Mouse (Mus musculus) heart, postnatal 0 days (tissue): Measurements from ENCODE around the gene T.

Experiments used
- CTCF ChIP-seq: IDR thresholded peaks from 2 replicates; pipeline ENCODE4 v1.5.1; 2016; ENCODE audit warnings: antibody characterized with exemption, control low read depth, low read depth
- EP300 ChIP-seq: IDR thresholded peaks from 2 replicates; pipeline ENCODE4 v1.6.1; 2016; ENCODE audit warnings: antibody characterized with exemption, low read depth

- TF ChIP-seq CTCF (peak; percentile 91), EP300 (no peak)
Observed at GRCm38 (mm10) chr17:8468716-8469344, 34.6 kb downstream of the T start.
